Mouse (Mus musculus) megakaryocyte, embryonic 14.5 days (primary cell): ENCODE measurements at regions not wholly inside any gene's neighbourhood (a gene's known extent, or its start where the extent isn't known, plus 50 kb on each side); places are given as distances from the start of the nearest gene placed in this dataset.

Experiments used
- H3K27me3 ChIP-seq: replicated peaks from 2 replicates; pipeline ENCODE3; 2012; ENCODE audit warnings: inconsistent platforms
- H3K36me3 ChIP-seq: replicated peaks from 2 replicates; pipeline ENCODE3; 2012; ENCODE audit warnings: low read length, inconsistent platforms, mixed read lengths
- H3K4me1 ChIP-seq: 2 replicates; pipeline ENCODE4 v1.6.1; 2012; ENCODE audit warnings: inconsistent platforms
- H3K4me3 ChIP-seq: replicated peaks from 2 replicates; pipeline ENCODE3; 2012; ENCODE audit warnings: moderate library complexity, mild to moderate bottlenecking, inconsistent platforms
- H3K9me3 ChIP-seq: 2 replicates; pipeline ENCODE4 v1.6.1; 2012; ENCODE audit warnings: inconsistent platforms
- FLI1 ChIP-seq: IDR thresholded peaks from 2 replicates; pipeline ENCODE4 v1.6.1; 2012; ENCODE audit warnings: low read length, inconsistent platforms, mixed read lengths
- GATA1 ChIP-seq: IDR thresholded peaks from 3 replicates; pipeline ENCODE4 v1.6.1; 2012; ENCODE audit warnings: mixed read lengths, low read length, inconsistent platforms, borderline replicate concordance

- H3K4me1 ChIP-seq: peaks cover 7% of the 10 kb centered on the region; the same call in 1 of the 2 replicates
- no peak overlapping the region for H3K4me3 ChIP-seq
- TF ChIP-seq FLI1: no peak
- no peak for TF ChIP-seq GATA1
- peaks cover 2% of the 10 kb centered on the region; the same call in 1 of the 2 replicates for H3K9me3 ChIP-seq
- no peaks in the 10 kb centered on the region for H3K36me3 ChIP-seq
- H3K27me3 ChIP-seq: peaks cover 15% of the 10 kb centered on the region
Measured at GRCm38 (mm10) chr12:54490460-54490859, 165.9 kb downstream of the Sptssa start.

- Histone ChIP-seq H3K27me3 (peaks cover 13% of the 10 kb centered on the region), H3K36me3 (no peaks in the 10 kb centered on the region), H3K9me3 (peaks cover 5% of the 10 kb centered on the region; the same call in 1 of the 2 replicates), H3K4me1 (peaks cover 7% of the 10 kb centered on the region; the same call in 1 of the 2 replicates), H3K4me3 (no peak overlapping the region)
- no peak for TF ChIP-seq GATA1
Measured at GRCm38 (mm10) chr12:54489675-54490074, 166.7 kb downstream of the Sptssa start.

GRCm38 (mm10) chr12:54487689-54488088, 168.7 kb downstream of the Sptssa start:
- TF ChIP-seq FLI1: no peak
- TF ChIP-seq GATA1: no peak
- no peak overlapping the region for H3K4me3 ChIP-seq
- H3K4me1 ChIP-seq: peaks cover 9% of the 10 kb centered on the region
- H3K27me3 ChIP-seq: peaks cover 12% of the 10 kb centered on the region
- no peaks in the 10 kb centered on the region for H3K36me3 ChIP-seq
- H3K9me3 ChIP-seq: peaks cover 5% of the 10 kb centered on the region; the same call in 1 of the 2 replicates

- Histone ChIP-seq H3K4me3 (no peak overlapping the region), H3K27me3 (no peaks in the 10 kb centered on the region), H3K4me1 (peaks cover 12% of the 10 kb centered on the region)
Measured at GRCm38 (mm10) chr12:54482020-54482419, 174.4 kb downstream of the Sptssa start.

GRCm38 (mm10) chr12:54479841-54480240, 176.5 kb downstream of the Sptssa start:
- TF ChIP-seq FLI1: no peak
- TF ChIP-seq GATA1: no peak
- Histone ChIP-seq H3K27me3 (no peaks in the 10 kb centered on the region), H3K4me3 (no peak overlapping the region), H3K9me3 (peaks cover 14% of the 10 kb centered on the region), H3K36me3 (no peaks in the 10 kb centered on the region), H3K4me1 (peaks cover 12% of the 10 kb centered on the region)

More at GRCm38 (mm10) chr12:54482020-54482419, 174.4 kb downstream of the Sptssa start:
- peaks cover 7% of the 10 kb centered on the region for H3K9me3 ChIP-seq
- TF ChIP-seq FLI1 (no peak), GATA1 (no peak)
- no peaks in the 10 kb centered on the region for H3K36me3 ChIP-seq

- no peak for TF ChIP-seq GATA1
- TF ChIP-seq FLI1: no peak
- Histone ChIP-seq H3K9me3 (peaks cover 25% of the 10 kb centered on the region), H3K36me3 (no peaks in the 10 kb centered on the region), H3K27me3 (no peaks in the 10 kb centered on the region), H3K4me1 (peaks cover 22% of the 10 kb centered on the region), H3K4me3 (no peak overlapping the region)
Measured at GRCm38 (mm10) chr12:54472881-54473280, 183.5 kb downstream of the Sptssa start.

GRCm38 (mm10) chr12:54472407-54472806, 184.0 kb downstream of the Sptssa start:
- Histone ChIP-seq H3K4me3 (peak overlapping the region; percentile 40), H3K9me3 (peaks cover 25% of the 10 kb centered on the region), H3K4me1 (peaks cover 26% of the 10 kb centered on the region), H3K36me3 (no peaks in the 10 kb centered on the region), H3K27me3 (no peaks in the 10 kb centered on the region)
- TF ChIP-seq GATA1 (no peak), FLI1 (no peak)

- peaks cover 26% of the 10 kb centered on the region for H3K4me1 ChIP-seq
- peak overlapping the region; percentile 65 for H3K4me3 ChIP-seq
- no peak for TF ChIP-seq GATA1
- no peak for TF ChIP-seq FLI1
- H3K36me3 ChIP-seq: no peaks in the 10 kb centered on the region
- no peaks in the 10 kb centered on the region for H3K27me3 ChIP-seq
- no peaks in the 10 kb centered on the region for H3K9me3 ChIP-seq
Measured at GRCm38 (mm10) chr12:54467635-54468034, 188.7 kb downstream of the Sptssa start.

- TF ChIP-seq GATA1 (no peak), FLI1 (no peak)
- no peaks in the 10 kb centered on the region for H3K36me3 ChIP-seq
- H3K4me3 ChIP-seq: no peak overlapping the region
- H3K9me3 ChIP-seq: no peaks in the 10 kb centered on the region
- peaks cover 2% of the 10 kb centered on the region for H3K27me3 ChIP-seq
- H3K4me1 ChIP-seq: peaks cover 33% of the 10 kb centered on the region
Measured at GRCm38 (mm10) chr12:54463806-54464205, 192.6 kb downstream of the Sptssa start.

- TF ChIP-seq GATA1 (no peak), FLI1 (no peak)
Measured at GRCm38 (mm10) chr12:54461411-54461810, 195.0 kb downstream of the Sptssa start.

GRCm38 (mm10) chr12:54460135-54460523, 196.2 kb downstream of the Sptssa start:
- H3K4me1 ChIP-seq: peaks cover 26% of the 10 kb centered on the region
- H3K27me3 ChIP-seq: peaks cover 2% of the 10 kb centered on the region
- no peaks in the 10 kb centered on the region for H3K9me3 ChIP-seq
- no peak overlapping the region for H3K4me3 ChIP-seq
- H3K36me3 ChIP-seq: no peaks in the 10 kb centered on the region
- TF ChIP-seq FLI1 (no peak), GATA1 (no peak)

More at GRCm38 (mm10) chr12:54461411-54461810, 195.0 kb downstream of the Sptssa start:
- H3K27me3 ChIP-seq: peaks cover 2% of the 10 kb centered on the region
- H3K36me3 ChIP-seq: no peaks in the 10 kb centered on the region
- H3K4me1 ChIP-seq: peaks cover 26% of the 10 kb centered on the region
- H3K9me3 ChIP-seq: no peaks in the 10 kb centered on the region
- no peak overlapping the region for H3K4me3 ChIP-seq
